Mouse (Mus musculus): Measurements from ENCODE around the gene Syndig1l.

Syndig1l gene

DNA sequence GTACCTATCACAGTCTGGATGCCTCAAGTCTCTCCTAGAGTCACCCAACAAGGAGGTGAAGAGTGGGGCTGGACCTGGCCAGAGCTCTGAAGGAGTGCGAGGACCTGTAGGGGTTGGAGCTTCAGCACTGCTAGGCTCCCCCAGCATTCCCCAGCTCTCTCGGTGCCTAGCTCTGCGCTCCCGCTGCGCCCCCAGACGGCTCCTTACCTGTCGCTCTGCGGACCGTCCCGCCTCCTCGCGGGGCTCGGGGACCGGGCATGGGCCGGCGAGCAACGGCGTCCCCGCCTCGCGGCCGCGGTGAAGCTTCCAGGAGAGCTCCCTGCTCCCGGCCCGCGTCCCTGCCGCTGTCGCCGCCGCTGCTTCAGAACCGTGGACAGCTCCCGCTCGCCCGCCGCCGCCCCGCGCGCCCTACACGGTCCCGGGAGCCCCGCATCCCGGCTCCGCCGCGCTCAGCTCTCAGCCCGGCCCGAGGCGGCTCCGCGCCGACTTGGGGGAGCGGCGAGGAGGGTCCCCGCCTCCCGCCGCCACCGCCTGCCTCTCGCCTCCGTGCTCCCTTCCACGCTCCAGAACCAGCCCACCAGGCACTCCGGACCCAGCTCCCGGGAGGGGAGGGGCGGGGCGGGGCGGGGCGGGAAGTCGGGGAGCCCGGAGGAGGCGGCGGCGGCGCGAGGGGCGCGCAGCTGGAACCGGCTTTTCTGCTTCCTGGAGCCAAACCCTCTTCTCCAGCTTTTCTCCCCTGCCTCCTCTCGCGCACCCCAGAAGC is at the start of gene Syndig1l:
Syndig1l (minus strand) TSS at position 513 of the 763 bp plus-strand sequence.
- DNase-seq, result no peak

- no peak for DNase-seq
Measured at GRCm38 (mm10) chr12:84748134-84748533, 49.5 kb upstream of the Syndig1l start.

DNA sequence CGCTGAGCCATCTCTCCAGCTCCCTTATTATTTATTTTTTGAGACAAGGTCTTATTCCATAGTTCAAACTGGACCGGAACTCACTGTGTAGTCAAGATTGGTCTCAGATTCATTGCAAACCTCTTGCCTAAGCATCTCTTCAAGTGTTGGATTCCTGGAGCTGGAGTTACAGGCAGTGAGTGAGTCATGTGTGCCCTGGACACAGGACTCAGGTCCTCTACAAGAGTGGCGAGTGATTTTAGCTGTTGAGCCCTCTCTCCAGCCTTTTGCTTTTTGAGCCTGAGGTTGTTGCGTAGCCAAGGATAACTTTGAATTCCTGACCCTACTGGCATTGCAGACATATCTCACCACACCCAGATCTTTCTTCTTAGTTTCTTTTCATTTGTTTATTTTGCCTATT is 47.1 kb upstream of the Syndig1l start:
- no peak for DNase-seq

DNA sequence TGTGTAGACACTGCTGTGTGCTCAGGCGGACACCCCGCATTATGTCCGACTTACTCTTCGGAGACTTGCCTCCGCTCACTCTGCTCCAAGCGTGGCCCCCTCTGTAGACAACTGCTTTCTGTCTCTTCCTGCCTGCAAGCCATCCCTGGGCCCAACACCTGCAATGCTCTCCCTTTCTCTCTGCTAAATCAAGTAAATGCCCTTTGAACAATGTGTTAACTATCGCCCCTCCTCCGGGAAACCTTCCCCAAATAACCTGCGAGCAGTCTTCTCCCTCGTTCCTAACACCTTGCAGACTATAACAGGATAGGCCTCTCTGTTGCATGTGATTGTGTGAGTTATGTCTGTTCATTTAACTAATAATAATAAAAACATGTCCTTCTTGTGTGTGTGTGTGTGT is 44.9 kb upstream of the Syndig1l start:
- DNase-seq, result peak; percentile 79

GRCm38 (mm10) chr12:84733366-84733765 is 34.7 kb upstream of the Syndig1l start:
- DNase-seq, result peak; percentile 82

DNA sequence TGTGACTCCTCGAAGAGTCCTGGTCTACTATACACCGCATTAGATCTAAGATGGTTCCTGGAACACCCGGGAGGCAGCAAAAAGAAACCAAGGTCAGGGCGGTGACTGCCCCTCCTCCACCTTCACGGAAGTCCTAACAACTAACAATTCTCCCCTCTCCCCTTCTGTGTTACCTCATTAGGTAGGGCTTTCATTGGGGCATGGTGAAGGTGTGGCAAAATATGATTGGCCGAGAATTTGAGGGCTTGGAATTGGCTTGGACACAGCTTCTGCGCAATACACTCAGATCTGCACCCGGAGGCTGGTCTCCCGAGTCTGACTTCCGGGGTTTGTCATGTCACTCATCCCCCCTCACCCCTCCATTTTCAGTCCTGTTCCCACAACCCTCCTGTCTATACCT is 29.8 kb upstream of the Syndig1l start:
- no peak for DNase-seq

GRCm38 (mm10) chr12:84727434-84727833 is 28.8 kb upstream of the Syndig1l start:
- peak; percentile 37 for DNase-seq

- DNase-seq, result peak; percentile 86
Measured at GRCm38 (mm10) chr12:84726986-84727385, 28.4 kb upstream of the Syndig1l start.

- DNase-seq, result peak; percentile 80
Measured at GRCm38 (mm10) chr12:84726391-84726790, 27.8 kb upstream of the Syndig1l start.

DNA sequence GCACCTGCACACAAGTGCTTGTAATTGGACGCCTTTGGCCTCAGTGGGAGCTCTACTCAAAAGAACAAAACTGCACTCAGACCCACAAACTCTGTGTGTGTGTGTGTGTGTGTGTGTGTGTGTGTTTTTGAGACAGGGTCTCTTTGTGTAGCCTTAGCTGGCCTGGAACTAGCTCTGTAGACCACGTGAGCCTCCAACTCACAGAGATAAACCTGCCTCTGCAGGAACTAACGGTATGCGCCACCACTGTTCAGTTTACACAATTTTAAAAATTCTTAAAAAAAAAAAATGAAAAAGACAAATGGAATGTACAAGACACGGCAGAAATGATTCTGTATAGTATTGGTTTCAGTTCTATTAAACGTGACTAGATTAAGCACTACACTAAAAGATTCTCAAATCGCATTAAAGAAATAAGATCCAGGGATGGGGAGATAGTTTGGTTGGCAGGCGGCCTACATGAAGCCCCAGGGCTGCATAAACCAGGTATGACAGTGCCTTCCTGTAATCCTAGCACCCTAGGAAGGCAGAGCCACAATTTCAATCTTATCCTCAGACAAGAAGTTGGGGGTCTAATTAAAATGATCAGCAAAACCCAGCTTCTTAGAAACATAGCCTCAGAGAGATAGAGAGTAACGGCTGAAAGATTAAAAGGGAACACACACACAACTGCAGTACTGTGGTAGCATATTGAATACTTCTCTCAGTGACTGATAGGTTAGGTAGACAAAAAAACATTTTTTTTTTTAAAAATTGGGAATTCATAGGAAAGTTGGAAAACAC is 20.0 kb upstream of the Syndig1l start:
- peak; percentile 19 for DNase-seq

GRCm38 (mm10) chr12:84714578-84714977 is 15.9 kb upstream of the Syndig1l start:
- DNase-seq, result no peak

GRCm38 (mm10) chr12:84709842-84710439 is 11.3 kb upstream of the Syndig1l start:
- DNase-seq, result no peak

DNA sequence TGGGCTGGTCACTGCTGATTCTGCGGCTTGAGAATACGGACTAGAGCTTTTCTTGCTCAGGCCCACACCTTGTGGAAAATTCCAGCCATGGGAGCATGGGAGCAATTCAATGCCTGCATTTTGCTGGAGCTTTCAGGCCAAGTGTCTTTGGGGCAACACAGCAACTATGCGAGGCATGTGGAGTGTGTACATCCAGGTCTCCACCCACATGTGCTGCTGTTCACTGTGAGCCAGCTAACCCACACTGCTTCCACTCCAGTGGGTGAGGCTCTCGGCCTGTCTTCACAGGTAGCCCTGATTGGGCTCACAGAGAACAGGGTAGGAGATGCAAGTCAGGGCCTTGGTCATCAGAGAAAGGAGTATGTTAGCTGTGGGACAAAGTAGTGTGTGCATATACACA is 9.2 kb upstream of the Syndig1l start:
- DNase-seq, result no peak

- no peak for DNase-seq
Measured at GRCm38 (mm10) chr12:84706886-84707285, 8.3 kb upstream of the Syndig1l start.

- DNase-seq, result no peak
Measured at GRCm38 (mm10) chr12:84702586-84702985, 4.0 kb upstream of the Syndig1l start.

GRCm38 (mm10) chr12:84692141-84692540 is 6.5 kb downstream of the Syndig1l start:
- no peak for DNase-seq

DNA sequence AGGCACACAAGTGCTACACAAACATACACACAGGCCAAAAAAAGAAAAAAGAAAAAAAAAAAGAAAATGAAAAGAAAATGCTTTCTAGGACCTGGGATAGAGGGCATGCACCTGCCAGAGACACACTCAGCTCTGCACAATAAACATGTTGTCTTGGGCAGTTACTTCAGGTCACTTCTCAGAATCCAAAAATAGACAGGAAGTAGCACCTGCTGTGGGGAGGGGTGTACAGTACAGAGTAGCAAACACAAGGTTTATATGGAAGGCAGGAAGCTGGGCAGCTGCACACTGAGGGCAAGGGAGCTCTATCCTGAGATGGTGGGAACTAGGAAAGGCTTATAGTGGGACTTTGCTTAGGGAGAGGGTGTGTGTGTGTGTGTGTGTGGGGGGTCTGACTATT is 7.3 kb downstream of the Syndig1l start:
- DNase-seq, result no peak

DNA sequence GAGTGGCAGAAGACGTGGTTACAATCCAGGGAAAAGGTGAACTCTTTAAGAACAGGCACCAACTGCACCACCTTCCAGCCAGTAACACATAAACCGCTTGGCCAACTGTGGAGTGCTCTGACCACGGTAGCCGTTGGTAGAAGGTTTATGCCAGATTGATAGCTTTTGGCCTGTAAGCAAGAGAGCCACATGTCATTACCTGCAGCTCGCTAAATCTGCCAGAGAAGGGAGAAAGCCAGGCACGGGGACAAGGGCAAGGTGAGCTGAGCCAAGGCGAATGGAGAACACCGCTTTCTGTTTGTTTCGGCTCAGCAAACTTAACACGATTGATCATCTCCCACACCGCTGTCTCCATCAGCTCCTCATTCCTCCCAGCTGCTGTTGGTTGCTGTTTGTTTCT is 9.6 kb downstream of the Syndig1l start:
- DNase-seq, result no peak

- no peak for DNase-seq
Measured at GRCm38 (mm10) chr12:84687531-84687930, 11.1 kb downstream of the Syndig1l start.

DNA sequence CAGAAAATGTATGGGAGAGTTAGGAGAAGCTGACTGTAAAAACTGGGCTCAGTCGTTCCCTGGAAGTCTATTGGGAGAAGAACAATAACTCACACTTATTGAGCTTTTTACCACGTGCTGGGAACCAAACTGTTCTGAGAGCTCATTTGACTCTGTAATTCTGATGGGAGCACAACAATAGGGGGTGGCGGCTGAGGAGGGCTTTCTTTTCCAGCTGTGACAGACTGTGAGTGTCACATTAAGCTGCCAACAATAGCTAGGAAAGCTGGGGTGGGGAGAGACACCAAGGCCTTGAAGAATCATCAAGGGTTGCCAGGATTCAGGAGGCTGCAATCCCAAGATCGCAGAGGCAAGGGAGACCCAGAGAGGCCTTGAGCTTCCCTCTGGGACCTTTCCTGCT is 12.5 kb downstream of the Syndig1l start:
- DNase-seq, result no peak

DNA sequence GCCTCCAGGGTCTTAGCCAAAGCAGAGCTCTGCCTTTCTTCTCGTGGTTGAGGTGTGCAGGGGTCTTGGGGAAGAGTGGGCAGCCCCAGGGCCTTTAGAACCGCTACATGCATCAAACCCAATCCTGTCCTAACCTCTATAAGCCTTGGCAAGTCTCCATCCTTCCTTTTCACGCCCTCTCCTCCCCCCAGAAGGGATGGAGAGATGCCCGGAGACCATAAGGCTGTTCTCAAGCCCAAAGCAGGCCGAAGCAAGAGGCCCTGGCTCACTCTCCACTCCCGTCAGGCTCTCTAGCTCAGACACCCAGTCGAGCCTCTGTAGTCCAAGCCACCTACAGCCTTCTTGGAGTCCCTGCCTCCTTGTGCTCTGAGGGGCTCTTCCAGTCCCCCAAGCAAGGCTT is 14.1 kb downstream of the Syndig1l start:
- no peak for DNase-seq

DNA sequence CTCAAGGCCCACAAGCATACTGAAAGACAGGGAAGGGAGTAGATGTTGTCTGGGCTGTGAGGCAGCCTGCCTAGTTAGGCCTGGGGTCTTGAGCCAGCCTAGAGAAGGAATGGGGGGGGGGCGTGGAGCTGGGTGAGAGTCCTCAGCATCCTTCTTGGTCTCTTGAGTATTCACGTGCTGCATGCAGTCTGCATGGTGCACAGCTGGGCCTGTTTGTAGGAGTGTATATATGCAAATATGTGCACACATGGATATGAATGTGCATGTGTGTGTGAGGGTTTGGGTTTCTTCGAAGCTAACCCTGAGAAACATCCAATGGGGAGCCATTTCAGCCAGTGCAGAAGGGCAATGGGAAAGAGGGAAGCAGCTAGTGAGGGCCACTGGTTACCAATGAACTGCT is 22.6 kb downstream of the Syndig1l start:
- DNase-seq, result no peak

- no peak for DNase-seq
Measured at GRCm38 (mm10) chr12:84674666-84675526, 23.7 kb downstream of the Syndig1l start.
